Mouse (Mus musculus) MEL (cell line): ENCODE results near the gene Ets1. TPM values are rescaled to one million over a fixed set of nuclear protein-coding genes. Genes with fewer than 3 reads are reported as not detected.

Experiments used
- DNase-seq: peaks from one replicate; pipeline ENCODE4 v3.0.0; 2011; ENCODE audit warnings: low read depth, low spot score
- H3K27ac ChIP-seq: 2 replicates; pipeline ENCODE4 v1.5.1; 2012; ENCODE audit warnings: low read depth, mild to moderate bottlenecking, control low read depth, low read length, moderate library complexity; ENCODE audit not compliant: control insufficient read depth
- H3K27me3 ChIP-seq, 2 experiments: fragments of 150-350 bp in 1 of 2; sonication (generic) in 1 of 2; 2 replicates each; pipeline ENCODE4 v1.6.1; 2012; ENCODE audit warnings: low read length in 2 of 2, mild to moderate bottlenecking in 2 of 2, improper control_type of control experiment in 1 of 2, moderate library complexity in 1 of 2; ENCODE audit not compliant: insufficient read depth in 2 of 2, control insufficient read depth in 1 of 2
- H3K36me3 ChIP-seq, 2 experiments: 2 replicates each; pipeline ENCODE4 v1.6.1; 2012 to 2014; ENCODE audit warnings: low read length in 2 of 2, improper control_type of control experiment in 1 of 2, inconsistent platforms in 1 of 2, mild to moderate bottlenecking in 1 of 2; ENCODE audit not compliant: insufficient read depth in 2 of 2, control insufficient read depth in 1 of 2
- H3K4me1 ChIP-seq, 2 experiments: fragments of 150-350 bp in 1 of 2; sonication (generic) in 1 of 2; 2 replicates each; pipeline ENCODE4 v1.6.1; 2012; ENCODE audit warnings: low read length in 2 of 2, improper control_type of control experiment in 1 of 2, mild to moderate bottlenecking in 1 of 2; ENCODE audit not compliant: insufficient read depth in 2 of 2, control insufficient read depth in 1 of 2
- H3K4me3 ChIP-seq, 2 experiments: fragments of 150-350 bp in 1 of 2; sonication (generic) in 1 of 2; 2 replicates each; pipeline ENCODE4 v1.5.1; 2012; ENCODE audit warnings: low read depth in 2 of 2, low read length in 2 of 2, mild to moderate bottlenecking in 2 of 2, moderate library complexity in 2 of 2, control low read depth in 1 of 2, improper control_type of control experiment in 1 of 2; ENCODE audit not compliant: control insufficient read depth in 1 of 2, insufficient read depth in 1 of 2
- H3K79me2 ChIP-seq: 2 replicates; pipeline ENCODE4 v1.6.1; 2012; ENCODE audit warnings: mild to moderate bottlenecking, low read length, moderate library complexity; ENCODE audit not compliant: control insufficient read depth, poor library complexity, insufficient read depth
- H3K9ac ChIP-seq: 2 replicates; pipeline ENCODE4 v1.6.1; 2012; ENCODE audit warnings: low read depth, mild to moderate bottlenecking, control low read depth, low read length, moderate library complexity; ENCODE audit not compliant: control insufficient read depth, poor library complexity, severe bottlenecking
- H3K9me3 ChIP-seq: fragments of 150-350 bp; sonication (generic); replicated peaks from 2 replicates; pipeline ENCODE4 v1.6.1; 2012; ENCODE audit warnings: mild to moderate bottlenecking, low read length, improper control_type of control experiment, moderate library complexity; ENCODE audit not compliant: insufficient read depth
- CHD1 ChIP-seq: IDR thresholded peaks from 2 replicates; pipeline ENCODE4 v1.6.1; 2012; ENCODE audit warnings: low read depth, mild to moderate bottlenecking, inconsistent platforms, low read length, improper control_type of control experiment
- CTCF ChIP-seq, 3 experiments: IDR thresholded peaks in 2 of 3; conservative IDR thresholded peaks in 1 of 3; 2 replicates each; pipeline ENCODE4 v1.5.1; 2011 to 2012; ENCODE audit warnings: low read length in 3 of 3, low read depth in 2 of 3, mild to moderate bottlenecking in 2 of 3, improper control_type of control experiment in 1 of 3, inconsistent platforms in 1 of 3, mixed read lengths in 1 of 3, moderate library complexity in 1 of 3; ENCODE audit not compliant: control insufficient read depth in 1 of 3, insufficient read depth in 1 of 3, poor library complexity in 1 of 3, severe bottlenecking in 1 of 3
- E2F4 ChIP-seq: IDR thresholded peaks from 2 replicates; pipeline ENCODE4 v1.6.1; 2011; ENCODE audit warnings: low read depth, low read length, improper control_type of control experiment, borderline replicate concordance
- EP300 ChIP-seq, 2 experiments: IDR thresholded peaks; 2 replicates each; pipeline ENCODE4 v1.6.1; 2011; ENCODE audit warnings: improper control_type of control experiment in 2 of 2, low read length in 2 of 2, low read depth in 1 of 2, mild to moderate bottlenecking in 1 of 2
- GATA1 ChIP-seq: IDR thresholded peaks from 2 replicates; pipeline ENCODE4 v1.6.1; 2011; ENCODE audit warnings: low read depth, low read length, improper control_type of control experiment
- HCFC1 ChIP-seq: IDR thresholded peaks from 2 replicates; pipeline ENCODE4 v1.6.1; 2012; ENCODE audit warnings: low read depth, mild to moderate bottlenecking, inconsistent platforms, low read length, improper control_type of control experiment, moderate library complexity
- JUND ChIP-seq: IDR thresholded peaks from 2 replicates; pipeline ENCODE4 v1.6.1; 2011; ENCODE audit warnings: low read depth, mild to moderate bottlenecking, improper control_type of control experiment, low read length
- KAT2A ChIP-seq: conservative IDR thresholded peaks from 2 replicates; pipeline ENCODE4 v1.6.1; 2012; ENCODE audit warnings: low read depth, low read length, improper control_type of control experiment, inconsistent platforms
- MAZ ChIP-seq: IDR thresholded peaks from 2 replicates; pipeline ENCODE4 v1.6.1; 2012; ENCODE audit warnings: low read depth, mild to moderate bottlenecking, inconsistent platforms, low read length, improper control_type of control experiment
- MEF2A ChIP-seq: IDR thresholded peaks from 2 replicates; pipeline ENCODE4 v1.6.1; 2014; ENCODE audit warnings: low read depth, mild to moderate bottlenecking, inconsistent platforms, low read length, improper control_type of control experiment; ENCODE audit not compliant: poor library complexity, insufficient replicate concordance, severe bottlenecking; ENCODE audit errors: extremely low read depth
- MYB ChIP-seq: IDR thresholded peaks from 2 replicates; pipeline ENCODE4 v1.6.1; 2011; ENCODE audit warnings: mild to moderate bottlenecking, low read depth, low read length, improper control_type of control experiment
- NELFE ChIP-seq: IDR thresholded peaks from 2 replicates; pipeline ENCODE4 v1.6.1; 2011; ENCODE audit warnings: low read depth, low read length, improper control_type of control experiment
- POLR2A ChIP-seq, 2 experiments: IDR thresholded peaks; 2 replicates each; pipeline ENCODE4 v1.6.1; 2011 to 2012; ENCODE audit warnings: low read length in 2 of 2, mild to moderate bottlenecking in 2 of 2, control low read depth in 1 of 2, improper control_type of control experiment in 1 of 2, low read depth in 1 of 2, moderate library complexity in 1 of 2; ENCODE audit not compliant: control insufficient read depth in 1 of 2, insufficient read depth in 1 of 2, poor library complexity in 1 of 2
- POLR2AphosphoS5 ChIP-seq: IDR thresholded peaks from 2 replicates; pipeline ENCODE4 v1.6.1; 2012; ENCODE audit warnings: low read depth, borderline replicate concordance, mild to moderate bottlenecking, inconsistent platforms, low read length, moderate library complexity, mixed read lengths
- SIN3A ChIP-seq: IDR thresholded peaks from 2 replicates; pipeline ENCODE4 v1.6.1; 2012; ENCODE audit warnings: low read length, improper control_type of control experiment, inconsistent platforms
- SMC3 ChIP-seq: IDR thresholded peaks from 2 replicates; pipeline ENCODE4 v1.6.1; 2011; ENCODE audit warnings: low read depth, low read length, improper control_type of control experiment
- TAL1 ChIP-seq: IDR thresholded peaks from 2 replicates; pipeline ENCODE4 v1.6.1; 2012; ENCODE audit warnings: mild to moderate bottlenecking, inconsistent platforms, low read length, moderate library complexity, mixed read lengths
- TBP ChIP-seq: IDR thresholded peaks from 2 replicates; pipeline ENCODE4 v1.8.0; 2011; ENCODE audit warnings: low read depth, low read length, improper control_type of control experiment
- TCF12 ChIP-seq: IDR thresholded peaks from 2 replicates; pipeline ENCODE4 v1.6.1; 2014; ENCODE audit warnings: low read depth, mild to moderate bottlenecking, inconsistent platforms, low read length, improper control_type of control experiment, moderate library complexity
- USF1 ChIP-seq: IDR thresholded peaks from 2 replicates; pipeline ENCODE4 v1.6.1; 2014; ENCODE audit warnings: low read depth, mild to moderate bottlenecking, inconsistent platforms, low read length, improper control_type of control experiment, moderate library complexity
- ZC3H11A ChIP-seq: IDR thresholded peaks from 2 replicates; pipeline ENCODE4 v1.6.1; 2012; ENCODE audit warnings: low read depth, mild to moderate bottlenecking, inconsistent platforms, low read length, improper control_type of control experiment
- ZNF384 ChIP-seq: IDR thresholded peaks from 2 replicates; pipeline ENCODE4 v1.6.1; 2012; ENCODE audit warnings: low read depth, mild to moderate bottlenecking, inconsistent platforms, low read length, improper control_type of control experiment
- polyA plus RNA-seq, 2 experiments: library from polyadenylated mRNA; stranded (reverse) in 1 of 2; unstranded in 1 of 2; fragments of >175 nt in 1 of 2; fragments of >200 nt in 1 of 2; gene quantifications; 2 replicates each; pipeline versions ENCODE4 v1.2.1 to v1.2.4; 2012; ENCODE audit warnings: low replicate concordance in 2 of 2, low read depth in 1 of 2; ENCODE audit not compliant: insufficient read length in 2 of 2, insufficient read depth in 1 of 2, missing spikeins in 1 of 2
- total RNA-seq: library from RNA; depleted of rRNA; stranded (reverse); fragments of 300-350 nt; gene quantifications from 2 replicates; pipeline ENCODE4 v1.2.3, GENCODE M21; 2012

Ets1 gene
- total and polyA plus RNA-seq, 3 experiments = 0.10 to 0.19 TPM; not detected in 1

DNA sequence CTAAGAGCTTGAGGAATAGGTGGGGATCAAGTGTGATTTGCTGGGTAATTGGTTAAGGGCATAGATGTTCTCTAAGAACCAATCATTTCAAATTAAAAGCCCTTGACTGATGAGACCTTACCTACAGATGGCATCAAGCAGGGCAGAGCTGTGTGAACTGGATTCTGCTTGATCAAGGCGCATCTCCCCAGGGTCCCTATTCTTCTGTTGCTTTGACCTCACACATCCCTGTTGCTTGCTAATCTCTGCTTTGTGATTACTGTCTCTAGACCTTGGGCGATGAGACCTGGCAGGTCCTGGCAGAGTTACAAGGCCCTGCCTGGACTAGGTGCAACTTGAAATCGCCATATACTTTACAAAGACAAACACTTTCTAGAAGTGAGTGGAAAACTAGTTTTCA lies 9.0 kb downstream of the Ets1 start:
- no peaks in the 10 kb centered on the region for H3K9me3 ChIP-seq
- no peaks in the 10 kb centered on the region for H3K36me3 ChIP-seq
- no peak for DNase-seq
- H3K79me2 ChIP-seq = no peaks in the 10 kb centered on the region
- H3K4me3 ChIP-seq = no peak overlapping the region
- H3K9ac ChIP-seq = no peak overlapping the region
- no peak overlapping the region for H3K27ac ChIP-seq
- no peak for TF ChIP-seq POLR2AphosphoS5
- TF ChIP-seq NELFE = no peak
- no peak for TF ChIP-seq ZNF384
- TF ChIP-seq USF1 = no peak
- TF ChIP-seq SIN3A = no peak
- TF ChIP-seq CHD1 = no peak
- no peak for TF ChIP-seq HCFC1
- no peak for TF ChIP-seq JUND
- no peak for TF ChIP-seq TCF12
- TF ChIP-seq TAL1 = no peak
- H3K4me1 ChIP-seq = no peaks in the 10 kb centered on the region
- peaks cover 2% of the 10 kb centered on the region in 2 experiments; a peak in 3 of 4 replicates for H3K27me3 ChIP-seq

DNA sequence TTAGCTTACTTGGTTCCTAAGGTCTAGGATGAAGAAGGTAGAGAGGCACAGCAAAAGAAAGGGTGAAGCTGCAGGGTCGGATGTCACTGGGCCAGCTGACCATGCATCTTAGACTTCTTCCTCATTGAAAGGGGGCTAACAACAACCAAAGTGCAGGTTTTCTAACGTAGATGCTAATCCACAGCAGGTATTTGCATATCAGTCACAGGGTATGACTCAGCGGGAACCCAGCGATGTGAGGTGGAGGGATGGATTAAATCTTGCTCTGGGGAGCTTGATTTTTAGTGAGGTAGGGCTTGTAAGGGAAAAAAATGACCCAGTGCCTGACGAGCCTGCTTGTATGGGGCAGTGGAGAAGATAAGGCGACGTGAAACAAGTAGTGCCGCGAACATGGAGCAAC lies 9.5 kb downstream of the Ets1 start:
- Histone ChIP-seq H3K4me3 (no peak overlapping the region), H3K4me1 (no peaks in the 10 kb centered on the region), H3K36me3 (no peaks in the 10 kb centered on the region), H3K9ac (no peak overlapping the region), H3K9me3 (no peaks in the 10 kb centered on the region), H3K27ac (no peak overlapping the region), H3K27me3 (peaks cover 2 to 3% of the 10 kb centered on the region in 2 experiments), H3K79me2 (no peaks in the 10 kb centered on the region)
- no peak for DNase-seq
- TF ChIP-seq KAT2A = no peak
- TF ChIP-seq MEF2A = no peak
- no peak for TF ChIP-seq MYB
- no peak for TF ChIP-seq TBP
- TF ChIP-seq HCFC1 = no peak
- no peak for TF ChIP-seq SMC3
- TF ChIP-seq GATA1 = no peak
- no peak for TF ChIP-seq TCF12
- no peak for TF ChIP-seq CTCF (IDR thresholded peaks at IDR 0.05 in 2 of 3, conservative IDR thresholded peaks at IDR 0.05 in 1 of 3; ENCODE audit: control insufficient read depth in 1 of 3, insufficient read depth in 1 of 3, low read depth in 2 of 3, low read length in 3 of 3, poor library complexity in 1 of 3, severe bottlenecking in 1 of 3)
- no peak for TF ChIP-seq ZC3H11A
- TF ChIP-seq ZNF384 = no peak
- TF ChIP-seq POLR2A (IDR thresholded peaks at IDR 0.05; ENCODE audit: control insufficient read depth in 1 of 2, insufficient read depth in 1 of 2, low read depth in 1 of 2, low read length in 2 of 2, poor library complexity in 1 of 2) = no peak
- TF ChIP-seq EP300 (IDR thresholded peaks at IDR 0.05; ENCODE audit: low read depth in 1 of 2, low read length in 2 of 2) = no peak
- TF ChIP-seq E2F4 = no peak
- no peak for TF ChIP-seq MAZ
